Mouse (Mus musculus) CD8-positive naive resting alpha-beta T cell, adult 57 days (primary cell): Measurements from ENCODE around the gene Pi4k2a. TPM values are rescaled to one million over a fixed set of nuclear protein-coding genes. Genes with fewer than 3 reads are reported as not detected.

Experiments
- total RNA-seq: library from RNA; stranded (reverse); gene quantifications from one replicate; pipeline ENCODE4 v1.2.4, GENCODE M21; 2023

The Pi4k2a gene
- total RNA-seq = 49.5 TPM

GRCm38 (mm10) chr19:42089748-42090595 lies at the start of gene Pi4k2a:
Gene Pi4k2a (plus strand): TSS chr19:42090470.

DNA sequence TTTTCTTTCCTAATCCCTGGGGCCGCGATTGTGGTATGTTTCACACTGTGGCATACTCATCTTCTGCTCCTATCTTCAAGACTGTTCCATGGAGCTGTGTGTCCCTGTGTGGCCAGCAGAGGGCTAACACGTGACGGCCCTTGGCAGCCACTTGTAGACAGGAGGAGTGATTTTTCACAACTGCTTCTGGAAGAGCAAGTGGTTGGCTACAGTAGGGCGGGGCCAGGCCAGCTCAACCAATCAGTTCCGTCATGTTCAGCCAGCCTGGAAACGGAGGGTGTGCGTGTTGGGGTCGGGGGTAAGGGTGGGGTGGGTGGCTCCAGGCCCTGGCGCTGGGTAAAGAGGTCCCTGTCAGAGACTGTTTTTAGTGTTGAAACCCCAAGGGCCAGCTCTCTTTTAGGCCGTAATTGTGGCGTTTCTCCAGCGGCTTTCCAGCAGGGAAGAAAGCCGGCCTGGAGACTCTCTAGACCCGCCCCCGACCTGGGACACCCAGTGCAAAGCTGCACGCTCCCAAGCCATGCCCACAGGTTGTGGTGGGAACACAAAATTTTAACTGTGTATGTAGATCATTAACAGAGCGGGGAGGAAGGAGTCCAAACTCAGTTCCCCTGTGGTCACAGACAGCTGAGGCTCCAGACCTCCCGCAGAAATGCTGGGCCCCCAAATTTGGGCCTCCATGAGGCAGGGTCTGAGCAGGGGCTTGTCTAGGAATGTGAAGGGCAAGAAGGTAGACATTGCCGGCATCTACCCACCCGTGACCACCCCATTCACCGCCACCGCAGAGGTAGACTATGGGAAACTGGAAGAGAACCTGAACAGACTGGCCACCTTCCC lies 44.8 kb upstream of the Pi4k2a start, which contains the start of gene Hoga1:
Gene Hoga1, plus strand, starts transcription at position 342 of the 834 bp plus-strand sequence.

GRCm38 (mm10) chr19:42051948-42052347 lies 38.3 kb upstream of the Pi4k2a start, which contains the start of gene 4933411K16Rik:
Gene 4933411K16Rik (plus strand): TSS chr19:42052248.

DNA sequence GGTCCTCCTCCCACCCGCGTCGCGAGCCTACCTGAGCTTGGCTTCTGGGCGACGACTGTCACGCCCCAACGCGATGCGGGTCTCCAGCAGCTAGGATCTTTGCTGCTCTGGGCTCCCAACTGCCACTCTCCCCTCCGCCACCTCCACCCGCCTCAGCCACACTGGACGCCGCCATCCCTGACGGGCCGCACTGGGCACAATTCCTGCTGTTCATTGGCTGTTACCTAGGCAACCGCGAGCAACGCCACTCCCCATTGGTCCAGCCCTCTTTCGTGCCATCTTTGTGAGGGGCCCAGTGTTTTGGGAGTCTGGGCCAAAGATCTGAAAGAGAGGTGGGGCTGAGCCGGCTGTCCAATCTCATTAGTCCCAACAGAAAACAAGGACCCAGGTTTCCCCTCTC lies 4.1 kb upstream of the Pi4k2a start, which contains the start of gene Morn4:
Gene Morn4, minus strand, starts transcription at position 192 of the 400 bp plus-strand sequence.

GRCm38 (mm10) chr19:42128787-42129508 lies 38.7 kb downstream of the Pi4k2a start, which contains the start of gene Avpi1:
Gene Avpi1 (minus strand): TSS chr19:42129059.

GRCm38 (mm10) chr19:42147170-42147768 lies 57.0 kb downstream of the Pi4k2a start, which contains the start of gene Marveld1:
Gene Marveld1 (plus strand): TSS chr19:42147400.

DNA sequence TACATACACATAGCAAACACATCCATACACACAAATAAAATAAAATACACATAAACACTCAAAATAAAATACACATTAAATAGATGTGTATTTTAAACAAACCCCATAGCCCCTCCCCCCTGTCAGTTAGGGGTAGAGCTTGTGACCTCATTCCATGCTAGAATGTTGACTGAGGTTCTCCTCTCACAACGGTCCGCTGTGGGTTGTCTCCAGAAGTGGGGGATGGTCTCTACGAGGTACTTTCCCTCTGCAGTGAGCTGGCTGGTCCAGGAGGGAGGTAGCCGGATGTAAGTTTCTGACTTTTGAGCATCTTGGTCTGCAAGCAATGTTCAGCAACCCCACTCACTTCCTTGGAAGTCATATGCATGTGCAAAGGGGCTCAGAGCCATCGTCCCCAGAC lies 73.5 kb downstream of the Pi4k2a start, which contains the start of gene Zfyve27:
Gene Zfyve27, plus strand, starts transcription at position 188 of the 400 bp plus-strand sequence.

Other genes with a start within 250 kb of the Pi4k2a start
- 98.7 TPM for gene Frat2, start 242.3 kb upstream of the Pi4k2a start, total RNA-seq
- gene Rrp12, start 194.3 kb upstream of the Pi4k2a start, total RNA-seq = 35.0 TPM
- gene Pgam1, start 178.5 kb upstream of the Pi4k2a start, total RNA-seq = 47.8 TPM
- 36.5 TPM for gene Exosc1, start 157.0 kb upstream of the Pi4k2a start, total RNA-seq
- gene Zdhhc16, start 157.0 kb upstream of the Pi4k2a start, total RNA-seq = 24.0 TPM
- 112 TPM for gene Mms19, start 109.3 kb upstream of the Pi4k2a start, total RNA-seq
- 11.9 TPM for gene Ubtd1, start 108.7 kb upstream of the Pi4k2a start, total RNA-seq
- not detected for gene Ankrd2, start 54.5 kb upstream of the Pi4k2a start, total RNA-seq
- gene Hoga1, start 44.9 kb upstream of the Pi4k2a start, total RNA-seq = not detected
- gene 4933411K16Rik, start 38.2 kb upstream of the Pi4k2a start, total RNA-seq = not detected
- gene Morn4, start 4.1 kb upstream of the Pi4k2a start, total RNA-seq = not detected
- 7.1 TPM for gene Avpi1, start 38.6 kb downstream of the Pi4k2a start, total RNA-seq
- 19.4 TPM for gene Marveld1, start 56.9 kb downstream of the Pi4k2a start, total RNA-seq
- 82.2 TPM for gene Zfyve27, start 73.5 kb downstream of the Pi4k2a start, total RNA-seq
- gene Sfrp5, start 111.8 kb downstream of the Pi4k2a start, total RNA-seq = not detected
- not detected for gene Golga7b, start 157.1 kb downstream of the Pi4k2a start, total RNA-seq